Mouse (Mus musculus): Measurements from ENCODE around the gene Bmt2. TPM values are rescaled to one million over a fixed set of nuclear protein-coding genes. Genes with fewer than 3 reads are reported as not detected.

The Bmt2 gene
- 25.3 and 28.3 TPM in 2 replicates for polyA plus RNA-seq (2016; fragmentation: Nextera tagmentation; extraction: Ambion mirVana)

DNA sequence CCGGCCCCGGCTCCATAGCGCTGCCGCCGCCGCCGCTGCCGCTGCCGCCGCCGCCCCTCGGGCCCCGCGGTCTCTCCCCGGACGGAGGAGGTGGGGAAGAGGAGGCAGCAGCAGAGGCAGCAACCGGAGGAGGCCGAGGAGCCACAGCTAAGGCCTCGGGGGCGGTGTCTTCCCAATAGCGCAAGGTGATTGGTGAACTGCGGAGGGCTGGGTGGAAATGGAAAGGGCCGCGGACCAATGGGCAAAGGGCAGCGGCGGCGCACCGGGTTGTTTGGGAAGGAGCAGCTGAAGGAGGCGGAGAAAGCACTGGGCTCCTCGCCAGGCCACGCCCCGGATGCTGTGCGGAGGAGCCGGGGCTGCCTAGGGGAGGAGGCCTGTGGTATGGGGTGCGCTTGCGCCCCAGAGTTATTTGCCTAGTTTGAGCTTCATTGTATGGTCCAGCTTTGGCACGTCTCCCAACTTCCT lies at the start of gene Bmt2:
Bmt2 (minus strand) TSS at position 149 of the 465 bp plus-strand sequence.
- H3K9me3 ChIP-seq, result no peaks in the 10 kb centered on the region
- H3K27me3 ChIP-seq, result no peaks in the 10 kb centered on the region
- peak within 1 kb of the TSS; percentile 96 for H3K27ac ChIP-seq
- ATAC-seq (ENCODE audit: low FRiP score), result peak; percentile 99
- WGBS, result under 1% methylated on average over 37 of the region's 37 CpGs
- H3K4me2 ChIP-seq, result peak within 1 kb of the TSS; percentile 84
- H3K36me3 ChIP-seq (replicated peaks), result no peaks in the 10 kb centered on the region
- peak within 1 kb of the TSS; percentile 89 for H3K4me3 ChIP-seq (replicated peaks)
- H3K4me1 ChIP-seq, result peaks cover 10% of the 10 kb centered on the region
- peak within 1 kb of the TSS; percentile 96 for H3K9ac ChIP-seq

- Histone ChIP-seq H3K9me3 (no peaks in the 10 kb centered on the region), H3K9ac (no peak overlapping the region), H3K36me3 (replicated peaks) (no peaks in the 10 kb centered on the region), H3K4me2 (no peak overlapping the region), H3K4me3 (replicated peaks) (no peak overlapping the region), H3K4me1 (no peaks in the 10 kb centered on the region), H3K27me3 (no peaks in the 10 kb centered on the region), H3K27ac (no peak overlapping the region)
- no peak for ATAC-seq (ENCODE audit: low FRiP score)
- WGBS, result 98% methylated on average over 3 of the region's 3 CpGs
Measured at GRCm38 (mm10) chr6:13722166-13722565, 44.4 kb upstream of the Bmt2 start.

DNA sequence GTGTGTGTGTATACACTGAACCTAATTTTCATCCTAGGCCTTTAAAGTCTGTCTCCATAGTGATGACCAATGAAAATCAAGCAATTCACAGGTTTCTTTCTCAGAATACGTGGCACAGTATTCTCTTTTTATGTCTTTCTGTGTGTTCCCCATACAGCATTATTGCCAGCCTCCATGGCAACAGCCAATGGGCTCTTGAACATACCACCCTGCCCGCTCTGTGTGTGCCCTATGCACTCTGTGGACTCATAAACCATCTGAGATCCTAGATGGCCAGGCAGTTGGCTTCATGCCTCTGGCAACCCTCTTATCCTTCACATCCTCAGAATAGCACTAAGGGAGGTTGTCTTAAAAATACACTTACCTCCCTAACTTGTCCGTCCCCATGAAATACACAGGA lies 37.1 kb upstream of the Bmt2 start:
- WGBS, result 73% methylated on average over 3 of the region's 3 CpGs
- no peaks in the 10 kb centered on the region for H3K9me3 ChIP-seq
- H3K9ac ChIP-seq, result no peak overlapping the region
- no peaks in the 10 kb centered on the region for H3K4me1 ChIP-seq
- H3K36me3 ChIP-seq (replicated peaks), result no peaks in the 10 kb centered on the region
- ATAC-seq (ENCODE audit: low FRiP score), result no peak
- H3K27ac ChIP-seq, result no peak overlapping the region
- H3K4me3 ChIP-seq (replicated peaks), result no peak overlapping the region
- no peaks in the 10 kb centered on the region for H3K27me3 ChIP-seq
- H3K4me2 ChIP-seq, result no peak overlapping the region

GRCm38 (mm10) chr6:13696882-13697281 lies 19.1 kb upstream of the Bmt2 start:
- no peaks in the 10 kb centered on the region for H3K36me3 ChIP-seq (replicated peaks)
- H3K27me3 ChIP-seq, result no peaks in the 10 kb centered on the region
- H3K4me2 ChIP-seq, result no peak overlapping the region
- H3K4me1 ChIP-seq, result no peaks in the 10 kb centered on the region
- H3K4me3 ChIP-seq (replicated peaks), result no peak overlapping the region
- no peak overlapping the region for H3K9ac ChIP-seq
- whole genome bisulfite sequencing, result 88% methylated on average over 4 of the region's 4 CpGs
- no peak for ATAC-seq (ENCODE audit: low FRiP score)
- no peak overlapping the region for H3K27ac ChIP-seq
- H3K9me3 ChIP-seq, result no peaks in the 10 kb centered on the region

DNA sequence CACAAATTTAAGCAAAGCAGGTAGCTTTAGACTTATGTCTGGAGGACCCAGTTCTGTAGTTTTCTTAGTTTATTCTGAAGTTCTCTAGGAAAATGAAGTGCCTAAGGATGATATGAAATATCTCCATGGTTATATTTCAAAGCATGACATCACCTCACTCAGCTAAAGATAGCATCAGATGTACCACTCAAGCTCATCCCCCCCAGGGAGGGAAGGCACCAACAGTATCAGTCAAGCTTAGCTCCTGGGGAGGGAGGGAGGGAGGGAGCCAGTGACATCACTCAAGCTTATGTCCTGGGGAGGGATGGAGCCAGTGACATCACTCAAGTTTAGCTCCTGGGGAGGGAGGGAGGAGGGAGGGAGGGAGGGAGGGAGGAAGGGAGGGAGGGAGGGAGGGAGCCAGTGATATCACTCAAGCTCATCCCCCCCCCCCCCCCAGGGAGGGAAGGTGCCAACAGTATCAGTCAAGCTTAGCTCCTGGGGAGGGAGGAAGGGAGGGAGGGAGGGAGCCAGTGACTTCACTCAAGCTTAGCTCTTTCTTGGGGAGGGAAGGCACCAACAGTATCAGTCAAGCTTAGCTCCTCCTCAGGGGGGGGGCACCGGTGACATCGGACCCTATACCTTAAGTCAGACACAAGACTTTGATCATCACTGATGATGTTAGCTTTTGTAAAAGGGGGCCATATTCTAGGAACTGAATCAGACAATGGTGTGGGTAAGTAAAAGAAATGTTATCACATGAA lies 17.5 kb upstream of the Bmt2 start:
- Histone ChIP-seq H3K9me3 (no peaks in the 10 kb centered on the region), H3K36me3 (replicated peaks) (no peaks in the 10 kb centered on the region), H3K4me3 (replicated peaks) (no peak overlapping the region), H3K4me2 (no peak overlapping the region), H3K27me3 (no peaks in the 10 kb centered on the region), H3K27ac (no peak overlapping the region), H3K4me1 (no peaks in the 10 kb centered on the region), H3K9ac (no peak overlapping the region)
- ATAC-seq (ENCODE audit: low FRiP score), result no peak
- 91% methylated on average over 2 of the region's 2 CpGs for WGBS

DNA sequence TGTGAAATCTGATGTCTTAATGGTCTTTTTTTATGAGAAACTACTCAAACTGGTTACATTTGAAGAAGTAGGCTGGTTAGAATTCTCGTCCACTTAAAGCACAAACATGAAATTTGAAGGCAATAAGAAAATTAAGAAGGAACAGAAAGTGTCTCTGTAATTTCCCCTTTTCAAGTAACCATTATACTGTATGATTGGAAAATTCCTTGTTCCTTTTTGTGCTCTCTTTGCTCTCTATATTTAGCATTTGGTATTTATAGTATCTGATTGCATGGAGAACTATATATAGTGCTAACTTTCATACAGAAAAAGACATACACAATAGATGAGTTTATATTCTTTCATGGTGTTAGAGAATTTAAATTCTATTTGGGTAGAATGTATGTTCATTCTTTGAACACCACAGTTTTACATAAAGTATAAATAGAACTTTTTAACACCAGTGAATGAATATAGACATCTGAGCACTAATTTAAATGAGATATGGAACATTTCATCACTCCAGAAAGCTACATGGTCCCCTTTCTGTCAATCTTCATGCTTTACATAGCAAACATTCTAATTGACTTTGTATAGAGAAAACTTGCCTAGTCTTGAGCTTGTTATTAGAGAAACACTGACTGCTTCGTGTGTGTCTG lies 14.0 kb upstream of the Bmt2 start:
- no peaks in the 10 kb centered on the region for H3K36me3 ChIP-seq (replicated peaks)
- no peak overlapping the region for H3K27ac ChIP-seq
- ATAC-seq (ENCODE audit: low FRiP score), result no peak
- no peaks in the 10 kb centered on the region for H3K27me3 ChIP-seq
- no peaks in the 10 kb centered on the region for H3K4me1 ChIP-seq
- no peak overlapping the region for H3K9ac ChIP-seq
- H3K4me2 ChIP-seq, result no peak overlapping the region
- no peaks in the 10 kb centered on the region for H3K9me3 ChIP-seq
- WGBS, result 88% methylated on average over 2 of the region's 2 CpGs
- H3K4me3 ChIP-seq (replicated peaks), result no peak overlapping the region

DNA sequence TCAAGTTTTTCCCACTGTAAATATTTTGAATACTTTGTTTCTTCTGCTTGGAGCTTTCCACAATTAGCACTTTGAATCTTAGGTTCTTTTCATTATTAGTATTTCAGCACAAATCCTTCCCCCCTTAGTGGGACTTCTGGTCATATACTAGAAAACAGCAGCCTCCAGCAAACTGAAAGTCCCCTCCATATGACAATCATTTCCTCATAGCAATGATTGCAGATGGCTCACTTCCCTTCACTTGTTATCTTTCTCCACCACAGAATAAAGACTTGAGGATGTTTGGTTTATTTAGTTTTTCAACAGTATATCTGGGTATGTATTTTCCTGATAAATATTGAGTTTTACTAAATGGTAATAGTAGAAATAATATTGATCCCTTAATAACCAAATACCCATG lies 12.6 kb upstream of the Bmt2 start:
- no peak for ATAC-seq (ENCODE audit: low FRiP score)
- H3K27me3 ChIP-seq, result no peaks in the 10 kb centered on the region
- no peak overlapping the region for H3K4me3 ChIP-seq (replicated peaks)
- no peaks in the 10 kb centered on the region for H3K9me3 ChIP-seq
- H3K36me3 ChIP-seq (replicated peaks), result no peaks in the 10 kb centered on the region
- no peak overlapping the region for H3K27ac ChIP-seq
- no peaks in the 10 kb centered on the region for H3K4me1 ChIP-seq
- no peak overlapping the region for H3K4me2 ChIP-seq
- H3K9ac ChIP-seq, result no peak overlapping the region

DNA sequence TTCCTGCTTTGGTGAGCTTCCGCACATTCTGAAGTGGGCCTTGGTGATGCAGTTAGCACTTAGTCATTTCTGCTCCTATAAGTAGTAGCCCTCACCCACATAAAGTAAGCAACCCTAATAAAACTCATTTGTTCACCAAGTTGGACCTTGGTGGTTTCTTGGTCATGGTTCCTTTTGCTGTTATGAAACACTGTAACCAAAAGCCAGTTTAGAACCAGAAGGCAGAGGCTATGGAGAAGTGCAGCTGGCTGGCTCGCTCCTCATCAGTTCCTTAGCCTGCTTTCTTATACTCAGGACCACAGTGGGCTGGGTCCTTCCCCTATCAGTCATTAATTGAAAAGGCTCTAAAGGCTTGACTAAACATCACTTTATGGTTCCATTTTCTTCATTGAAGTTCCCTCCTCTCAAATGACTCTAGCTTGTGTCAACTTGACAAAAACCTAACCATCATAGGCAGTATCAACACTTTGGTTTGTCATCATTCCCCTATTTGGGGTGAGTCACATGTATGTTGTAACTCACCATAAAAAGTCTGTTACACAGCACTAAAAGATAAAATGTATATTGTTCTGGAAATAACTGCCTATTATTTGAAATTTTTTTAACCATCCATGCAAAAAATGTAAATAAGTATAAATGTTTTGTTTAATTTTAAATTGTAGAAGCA lies 6.3 kb upstream of the Bmt2 start:
- Histone ChIP-seq H3K27me3 (no peaks in the 10 kb centered on the region), H3K9me3 (no peaks in the 10 kb centered on the region), H3K4me3 (replicated peaks) (no peak overlapping the region), H3K4me1 (no peaks in the 10 kb centered on the region), H3K9ac (no peak overlapping the region), H3K27ac (no peak overlapping the region), H3K4me2 (no peak overlapping the region), H3K36me3 (replicated peaks) (no peaks in the 10 kb centered on the region)
- 95% methylated on average over 2 of the region's 2 CpGs for WGBS
- ATAC-seq (ENCODE audit: low FRiP score), result no peak

DNA sequence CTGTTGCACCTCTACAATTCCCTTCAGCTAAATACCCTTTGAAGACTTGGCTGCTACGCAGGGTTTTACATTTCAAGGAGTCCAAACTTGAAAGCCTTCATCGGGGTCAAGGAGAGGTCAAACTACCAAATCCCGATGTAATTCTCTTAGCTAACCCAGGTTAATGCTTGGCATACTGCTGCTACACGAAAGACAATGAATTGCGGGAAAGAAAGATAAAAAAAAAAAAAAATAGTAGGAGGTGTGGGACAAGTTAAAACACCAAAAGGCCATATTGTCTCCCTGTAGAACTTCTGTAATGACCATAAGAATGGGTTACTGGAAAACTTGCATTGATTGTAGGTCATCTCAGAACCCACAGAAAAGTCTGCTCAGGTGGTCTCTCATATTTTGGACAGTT lies 583 bp upstream of the Bmt2 start:
- Histone ChIP-seq H3K4me3 (replicated peaks) (peak overlapping the region; percentile 89), H3K27ac (peak overlapping the region; percentile 96), H3K9me3 (no peaks in the 10 kb centered on the region), H3K36me3 (replicated peaks) (no peaks in the 10 kb centered on the region), H3K27me3 (no peaks in the 10 kb centered on the region), H3K9ac (no peak overlapping the region), H3K4me1 (peaks cover 10% of the 10 kb centered on the region), H3K4me2 (peak overlapping the region; percentile 84)
- WGBS, result 19% methylated on average over 5 of the region's 5 CpGs
- ATAC-seq (ENCODE audit: low FRiP score), result no peak

- under 1% methylated on average over 43 of the region's 43 CpGs for WGBS
- ATAC-seq (ENCODE audit: low FRiP score), result peak; percentile 77
- no peaks in the 10 kb centered on the region for H3K9me3 ChIP-seq
Measured at GRCm38 (mm10) chr6:13677141-13677761, 515 bp downstream of the Bmt2 start.

GRCm38 (mm10) chr6:13676196-13676595 lies 1.6 kb downstream of the Bmt2 start:
- Histone ChIP-seq H3K27me3 (no peaks in the 10 kb centered on the region), H3K9me3 (no peaks in the 10 kb centered on the region), H3K27ac (no peak overlapping the region), H3K36me3 (replicated peaks) (no peaks in the 10 kb centered on the region), H3K9ac (no peak overlapping the region), H3K4me3 (replicated peaks) (peak overlapping the region; percentile 89; the same call in 1 of the 2 replicates), H3K4me2 (peak overlapping the region; percentile 84), H3K4me1 (peaks cover 10% of the 10 kb centered on the region)
- ATAC-seq (ENCODE audit: low FRiP score), result no peak

More at GRCm38 (mm10) chr6:13677141-13677761, 515 bp downstream of the Bmt2 start:
- Histone ChIP-seq H3K9ac (peak overlapping the region; percentile 96), H3K36me3 (replicated peaks) (no peaks in the 10 kb centered on the region), H3K4me2 (peak overlapping the region; percentile 84), H3K27ac (peak overlapping the region; percentile 96), H3K27me3 (no peaks in the 10 kb centered on the region), H3K4me1 (peaks cover 10% of the 10 kb centered on the region), H3K4me3 (replicated peaks) (peak overlapping the region; percentile 89)

DNA sequence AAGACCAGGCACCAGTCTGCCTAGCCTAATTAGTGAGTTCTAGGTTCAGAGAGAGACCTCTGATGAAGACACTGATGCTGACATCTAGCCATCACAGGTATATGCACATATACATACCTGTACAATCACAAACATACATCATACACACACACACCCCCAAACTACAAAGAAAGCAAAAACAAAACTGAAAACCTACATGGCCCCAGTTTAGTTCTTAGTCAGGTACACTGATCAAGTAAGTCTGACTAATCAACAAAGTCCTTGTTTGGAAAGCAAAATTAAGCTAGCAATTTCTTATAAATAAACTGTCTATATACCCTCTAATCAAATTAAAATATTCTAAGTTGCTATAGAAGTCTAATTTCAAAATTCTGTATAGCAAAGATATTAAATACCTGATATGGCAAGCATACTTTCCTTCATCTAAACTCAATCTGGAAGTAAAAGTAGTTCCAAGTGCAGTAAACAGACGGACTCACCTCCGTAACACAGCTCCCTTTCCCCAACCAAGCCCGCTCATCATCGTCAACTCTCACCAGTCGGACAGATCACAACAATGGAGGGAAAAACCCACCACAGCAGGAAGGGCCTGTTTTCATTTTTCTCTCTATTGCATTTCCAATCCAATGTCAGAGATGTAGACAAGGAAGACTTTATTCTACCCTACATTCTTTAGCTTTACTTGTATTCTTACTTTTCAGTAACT lies 3.0 kb downstream of the Bmt2 start:
- no peak overlapping the region for H3K4me3 ChIP-seq (replicated peaks)
- ATAC-seq (ENCODE audit: low FRiP score), result no peak
- no peak overlapping the region for H3K4me2 ChIP-seq
- no peaks in the 10 kb centered on the region for H3K27me3 ChIP-seq
- no peaks in the 10 kb centered on the region for H3K36me3 ChIP-seq (replicated peaks)
- 81% methylated on average over 5 of the region's 5 CpGs for WGBS
- peaks cover 10% of the 10 kb centered on the region for H3K4me1 ChIP-seq
- H3K9me3 ChIP-seq, result no peaks in the 10 kb centered on the region
- H3K27ac ChIP-seq, result no peak overlapping the region
- H3K9ac ChIP-seq, result no peak overlapping the region
